Mouse (Mus musculus): Measurements from ENCODE around the gene Igf1r.

GRCm38 (mm10) chr7:68280352-68280869 is 327.8 kb downstream of the Igf1r start:
- TF ChIP-seq CTCF (IDR thresholded peaks at IDR 0.05; ENCODE audit: low read depth) (no peak), EP300 (optimal IDR thresholded peaks at IDR 0.05) (no peak)
